Mouse (Mus musculus) induced T-regulatory cell, adult 2 months (primary cell): Measurements from ENCODE around the gene Theg.
A peak's percentile ranks its signal among the peaks of the same experiment; 100 is the strongest.

Experiments used
- DNase-seq: peaks from one replicate; pipeline ENCODE4 v3.0.0-alpha.2; 2012; ENCODE audit warnings: low read depth

Theg gene

GRCm38 (mm10) chr10:79587061-79587751, at the start of gene Theg:
Gene Theg, minus strand, starts transcription at chr10:79587331.
- DNase-seq, result no peak

GRCm38 (mm10) chr10:79636287-79636686, 49.2 kb upstream of the Theg start:
- no peak for DNase-seq

DNA sequence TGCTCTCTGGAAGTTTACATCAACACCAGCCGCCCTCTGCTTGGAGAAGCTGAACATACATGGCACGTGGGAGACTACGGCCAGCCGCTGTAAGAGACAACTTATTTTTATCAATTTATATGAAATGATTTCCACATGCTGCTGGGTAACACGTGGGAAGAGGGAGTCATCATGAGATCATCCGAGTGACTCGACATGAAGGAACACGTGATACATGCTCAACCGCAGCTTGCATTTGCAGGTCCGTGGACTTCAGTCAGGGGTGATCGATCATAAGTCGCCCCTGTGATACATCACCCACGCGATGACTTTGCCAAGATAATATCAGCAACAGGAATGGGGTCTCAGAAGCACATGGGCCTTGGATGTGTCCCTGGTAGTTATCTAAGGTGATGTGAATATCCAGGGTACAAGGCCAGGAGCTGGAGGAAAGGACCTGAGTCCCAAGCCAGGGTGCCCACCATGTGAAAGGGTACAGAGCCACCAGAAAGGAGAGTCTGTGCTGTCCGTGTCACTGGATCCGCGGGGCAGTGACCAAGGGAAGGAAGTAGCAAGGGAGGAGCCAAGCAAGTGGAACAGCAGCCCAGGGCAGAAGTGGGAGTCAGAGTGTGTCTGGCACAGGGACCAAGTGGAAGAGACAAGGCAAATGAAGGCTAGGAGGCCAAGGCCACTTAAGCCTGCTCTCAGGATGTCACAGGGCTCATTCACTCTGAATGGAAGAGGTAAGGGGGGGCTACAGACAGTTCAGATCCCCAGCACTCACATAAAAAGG, 46.1 kb upstream of the Theg start:
- no peak for DNase-seq

DNA sequence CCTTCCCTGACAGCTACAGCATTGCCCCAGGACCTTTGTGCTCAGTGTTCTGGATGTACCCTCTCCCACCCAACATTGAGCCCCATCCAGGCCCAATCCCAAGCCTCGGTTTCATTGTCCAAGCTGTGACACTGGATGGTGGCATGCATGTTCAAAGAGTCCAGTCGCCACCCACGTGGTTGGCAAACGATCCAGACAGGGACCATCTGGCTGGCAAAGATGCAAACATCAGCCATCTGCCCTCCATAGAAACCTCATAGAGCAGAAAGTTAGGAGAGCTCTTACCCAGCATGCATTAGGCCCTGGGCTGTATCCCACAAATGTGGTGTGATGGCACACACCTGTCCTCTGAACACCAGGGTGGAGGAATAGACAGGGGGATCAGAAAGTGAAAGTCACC, 44.3 kb upstream of the Theg start:
- DNase-seq, result no peak

- DNase-seq, result no peak
Measured at GRCm38 (mm10) chr10:79628377-79628776, 41.2 kb upstream of the Theg start.

- DNase-seq, result no peak
Measured at GRCm38 (mm10) chr10:79626156-79626555, 39.0 kb upstream of the Theg start.

DNA sequence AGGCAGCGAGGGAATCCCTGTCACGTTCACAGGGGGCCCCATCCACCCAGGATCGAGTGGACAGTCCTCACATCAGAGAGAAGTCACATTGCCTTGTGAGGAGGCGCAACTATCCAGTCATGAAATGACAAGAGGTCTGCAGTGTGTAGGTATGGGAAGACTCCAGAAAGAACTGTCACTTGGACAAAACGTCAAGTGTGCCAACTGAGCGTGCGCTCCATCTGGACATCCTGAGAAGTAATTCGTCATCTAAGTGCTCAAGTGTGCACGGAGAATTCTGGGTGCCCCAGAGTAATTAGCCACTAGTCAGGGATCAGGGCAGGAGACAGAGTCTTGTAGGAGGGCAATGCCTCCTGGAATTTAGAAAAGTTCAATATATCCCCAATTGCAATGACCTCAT, 38.3 kb upstream of the Theg start:
- no peak for DNase-seq

- DNase-seq, result no peak
Measured at GRCm38 (mm10) chr10:79623950-79624349, 36.8 kb upstream of the Theg start.

GRCm38 (mm10) chr10:79616376-79616775, 29.2 kb upstream of the Theg start:
- DNase-seq, result no peak

DNA sequence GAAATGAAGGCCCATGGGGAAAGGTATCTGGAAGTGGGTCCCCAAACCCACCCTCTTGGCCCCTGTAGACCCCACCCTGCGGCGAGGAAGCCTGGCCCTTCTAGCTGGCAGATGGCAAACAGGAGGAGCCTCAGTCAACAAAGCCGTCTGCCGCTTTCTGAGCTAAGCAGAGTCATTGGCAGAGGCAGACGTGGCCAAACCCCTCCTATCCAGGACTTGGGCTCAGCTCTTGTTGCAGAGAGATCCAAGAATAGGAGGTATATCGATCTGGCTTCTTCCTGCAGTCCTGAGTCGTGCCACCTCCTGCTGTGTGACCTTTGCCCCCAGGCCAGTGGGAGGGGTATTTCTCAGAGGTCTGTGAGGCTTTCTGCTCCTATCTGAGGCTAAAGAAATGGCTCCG, 28.7 kb upstream of the Theg start:
- DNase-seq, result no peak

DNA sequence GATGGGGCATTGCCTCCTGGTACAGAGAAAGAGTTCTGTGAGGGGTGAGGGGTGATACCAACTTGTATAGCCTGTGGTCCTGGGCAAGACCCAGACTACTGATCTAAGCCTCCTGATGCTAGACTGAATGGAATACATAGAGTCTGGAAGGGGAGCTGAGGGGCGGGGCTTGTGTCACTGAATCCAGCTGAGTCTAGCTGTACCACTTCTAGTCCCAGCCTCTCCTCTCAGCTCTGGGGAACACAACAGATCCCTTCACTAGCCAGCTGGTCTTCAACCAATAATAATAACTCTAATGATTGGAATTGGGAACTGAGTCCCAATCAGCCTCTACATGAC, 27.1 kb upstream of the Theg start:
- DNase-seq, result no peak

DNA sequence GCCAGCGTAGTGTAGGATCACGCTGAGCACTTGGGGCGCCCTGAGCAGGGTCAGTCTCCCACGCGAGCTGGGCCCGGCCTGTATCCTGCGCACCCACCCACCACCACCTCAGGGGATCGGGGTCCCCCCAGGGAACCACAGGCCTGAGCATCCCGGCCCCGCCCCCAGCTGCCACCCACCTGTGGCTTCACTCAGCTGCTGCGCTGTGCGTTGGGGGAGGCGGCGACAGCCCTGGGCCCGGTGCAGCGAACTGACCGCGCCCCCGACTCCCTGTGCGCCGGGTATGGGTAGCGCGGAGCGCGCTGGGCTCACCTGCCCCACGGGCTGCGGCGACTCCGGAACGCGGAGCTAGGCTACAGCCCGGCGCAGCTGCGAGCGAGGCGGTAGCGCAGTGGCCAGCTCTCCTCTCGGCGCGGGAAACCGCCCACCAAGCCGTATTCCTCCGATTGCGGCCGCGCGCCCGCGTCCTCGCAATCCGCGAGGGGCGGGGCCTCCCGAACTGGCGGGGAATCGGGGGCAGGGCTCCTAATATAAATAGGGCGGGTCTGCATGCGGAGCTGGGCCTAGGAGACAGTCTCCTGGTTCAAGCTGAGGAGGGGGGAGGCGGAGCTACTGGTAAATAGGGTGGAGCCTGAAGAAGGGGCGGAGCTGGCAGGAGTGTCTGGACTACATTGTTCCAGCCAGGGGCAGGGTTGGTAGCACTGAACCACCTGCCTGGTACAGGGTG, 26.6 kb upstream of the Theg start, which contains the start of gene C2cd4c:
Gene C2cd4c (minus strand): TSS at position 448 of the 727 bp plus-strand sequence.
- DNase-seq, result peak; percentile 48

- DNase-seq, result no peak
Measured at GRCm38 (mm10) chr10:79612192-79613135, 25.3 kb upstream of the Theg start.

DNA sequence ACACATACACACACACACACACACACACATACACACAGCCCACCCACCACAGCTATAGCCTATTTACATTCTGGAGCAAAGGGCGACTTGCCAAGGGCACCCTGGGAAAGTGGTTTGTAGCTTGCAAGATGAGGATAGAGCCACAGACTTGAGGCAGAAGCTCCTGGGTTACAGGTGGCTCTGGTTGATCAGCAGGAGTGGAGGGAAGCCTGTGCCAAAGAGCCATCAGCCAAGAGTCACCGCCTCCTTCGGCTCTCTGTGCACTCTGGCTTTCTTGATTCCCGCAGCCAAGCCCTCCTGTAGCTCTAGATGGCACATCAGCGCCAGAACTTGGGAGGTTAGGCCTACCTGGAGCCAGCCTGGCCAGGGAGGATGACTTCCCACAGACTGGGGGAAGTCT, 24.2 kb upstream of the Theg start:
- no peak for DNase-seq

DNA sequence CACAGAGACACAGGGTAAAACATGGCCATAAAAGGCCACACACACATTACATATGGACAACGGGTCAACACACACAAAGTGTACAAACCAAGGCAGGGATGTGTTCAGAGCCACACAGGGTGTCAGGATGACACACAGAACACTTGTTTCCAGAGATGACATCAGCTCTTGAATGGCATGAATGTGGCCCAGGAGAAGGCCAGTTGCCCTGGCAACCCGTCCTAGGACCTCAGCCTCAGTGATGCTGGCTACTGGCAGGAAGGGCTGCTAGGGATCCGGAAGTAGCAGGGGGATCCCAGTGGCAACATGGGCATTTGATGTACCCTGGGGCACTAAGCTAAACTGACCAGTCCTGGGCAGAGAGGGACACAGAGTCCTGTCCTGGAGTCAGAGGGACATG, 22.1 kb upstream of the Theg start:
- DNase-seq, result no peak

- DNase-seq, result no peak
Measured at GRCm38 (mm10) chr10:79607892-79608291, 20.8 kb upstream of the Theg start.

GRCm38 (mm10) chr10:79606537-79606936, 19.4 kb upstream of the Theg start:
- no peak for DNase-seq

DNA sequence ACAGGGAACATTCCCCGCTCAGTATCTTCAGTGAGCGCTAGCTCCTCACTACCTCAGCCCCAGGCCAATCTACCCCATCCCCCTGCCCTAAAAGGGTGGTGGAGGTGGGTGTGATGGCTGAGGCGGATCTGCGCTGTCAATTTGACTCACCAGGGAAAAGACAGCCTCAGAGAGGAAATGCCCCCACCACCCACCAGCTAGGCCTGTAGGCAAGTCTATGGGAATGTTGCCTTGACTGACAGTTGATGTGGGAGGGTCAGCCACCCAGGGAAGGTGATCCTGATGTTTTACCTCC, 10.8 kb upstream of the Theg start:
- no peak for DNase-seq

GRCm38 (mm10) chr10:79597051-79597935, 10.2 kb upstream of the Theg start:
- no peak for DNase-seq

GRCm38 (mm10) chr10:79595590-79595929, 8.4 kb upstream of the Theg start:
- no peak for DNase-seq
